Mouse (Mus musculus) common myeloid progenitor, adult 5-6 weeks (primary cell): ENCODE results near the gene Alms1. TPM values are rescaled to one million over a fixed set of nuclear protein-coding genes. Genes with fewer than 3 reads are reported as not detected.
"Not testable (repeated sequence)": the region's sequence is repeated elsewhere in the genome, so short reads cannot be mapped to it uniquely, and the experiment has no call there.

ENCODE experiments used
- ATAC-seq: replicated peaks from 2 replicates; pipeline ENCODE4 v1.8.0; 2016; ENCODE audit warnings: low read depth, mild to moderate bottlenecking, moderate TSS enrichment, inconsistent platforms; ENCODE audit not compliant: poor library complexity, severe bottlenecking
- total RNA-seq: library from RNA; stranded (forward); fragments of 200-1000, 187-1606 nt; gene quantifications from 2 replicates; pipeline ENCODE4 v1.2.3, GENCODE M21; 2017

Alms1 gene
- total RNA-seq, 1 experiment from 2014 or later = 30.5 TPM

DNA sequence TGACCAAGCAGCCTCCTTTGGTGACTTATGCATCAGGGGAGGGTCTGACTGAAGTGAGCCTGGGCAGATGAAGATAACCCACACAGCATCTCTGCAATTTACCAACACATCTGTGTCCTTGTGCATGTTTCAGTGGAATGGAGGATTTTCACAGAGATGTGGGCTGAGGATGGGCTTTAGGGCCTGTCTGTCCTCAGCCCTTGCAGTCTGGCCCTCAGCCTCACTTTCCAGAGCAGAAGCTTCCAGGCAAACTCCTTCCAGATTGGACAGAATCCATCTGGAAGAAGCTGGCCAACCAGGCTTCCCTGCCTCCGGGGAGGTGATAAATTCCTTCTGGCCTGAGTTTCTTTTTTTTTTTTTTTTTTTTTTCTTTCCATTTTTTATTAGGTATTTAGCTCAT lies 122.3 kb downstream of the Alms1 start:
- ATAC-seq = not testable (repeated sequence)

DNA sequence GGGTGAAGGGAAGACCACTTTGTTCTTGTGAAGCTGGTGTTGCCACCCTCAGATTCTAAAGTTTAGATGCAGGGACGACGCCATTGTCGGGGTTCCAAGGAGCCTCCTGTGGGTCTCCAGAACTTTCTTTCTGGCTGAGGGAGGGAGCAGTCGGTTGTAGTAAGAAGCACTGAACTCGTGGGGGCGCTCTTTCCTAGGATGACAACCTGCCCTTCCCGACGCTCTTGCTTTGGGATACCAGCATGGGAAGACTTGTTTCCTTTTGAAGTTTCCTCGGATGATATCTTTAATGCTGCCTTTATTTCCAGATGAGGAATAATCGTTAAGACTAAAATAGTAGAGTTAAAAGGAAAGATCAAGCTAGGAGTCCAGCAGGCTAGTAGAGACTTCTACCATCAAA lies 125.8 kb downstream of the Alms1 start, which contains the start of gene Nat8f7:
TSS of gene Nat8f7 (minus strand) at position 101 of the 400 bp plus-strand sequence.
- not testable (repeated sequence) for ATAC-seq

Other genes starting within 250 kb of the Alms1 start
- 5.9 and 6.3 TPM in 2 replicates for gene Rab11fip5, start 212.9 kb upstream of the Alms1 start, total RNA-seq
- not detected in 2 replicates for gene Noto, start 163.6 kb upstream of the Alms1 start, total RNA-seq
- 46.2 and 47.0 TPM in 2 replicates for gene Smyd5, start 155.5 kb upstream of the Alms1 start, total RNA-seq
- gene Cct7, start 136.0 kb upstream of the Alms1 start, total RNA-seq = 289 and 292 TPM in 2 replicates
- 7.7 and 20.2 TPM in 2 replicates for gene Pradc1, start 135.6 kb upstream of the Alms1 start, total RNA-seq
- under 0.01 TPM in 1 of 2 replicates, not detected in the other for gene Fbxo41, start 84.5 kb upstream of the Alms1 start, total RNA-seq
- gene Egr4, start 73.9 kb upstream of the Alms1 start, total RNA-seq = 0.64 TPM in 1 of 2 replicates, not detected in the other
- gene Nat8f7, start 125.7 kb downstream of the Alms1 start, total RNA-seq = not detected in 2 replicates
- not detected in 2 replicates for gene Nat8f3, start 178.2 kb downstream of the Alms1 start, total RNA-seq
- not detected in 2 replicates for gene Nat8f6, start 233.4 kb downstream of the Alms1 start, total RNA-seq
- gene Nat8f5, start 233.4 kb downstream of the Alms1 start, total RNA-seq = not detected in 2 replicates
- gene Nat8, start 244.6 kb downstream of the Alms1 start, total RNA-seq = not detected in 2 replicates